Mouse (Mus musculus) thymus, postnatal 25 days (tissue): ENCODE measurements around the gene Peli2.

Experiments
- DNase-seq: peaks from one replicate; pipeline ENCODE4 v3.0.0; 2022

Gene Peli2

GRCm38 (mm10) chr14:48153865-48154511 lies 33.4 kb downstream of the Peli2 start:
- no peak for DNase-seq

- DNase-seq, result no peak
Observed at GRCm38 (mm10) chr14:48154641-48155040, 34.0 kb downstream of the Peli2 start.

- no peak for DNase-seq
Observed at GRCm38 (mm10) chr14:48155153-48155552, 34.5 kb downstream of the Peli2 start.

- DNase-seq, result no peak
Observed at GRCm38 (mm10) chr14:48157085-48157484, 36.5 kb downstream of the Peli2 start.

GRCm38 (mm10) chr14:48157835-48158234 lies 37.2 kb downstream of the Peli2 start:
- no peak for DNase-seq

- no peak for DNase-seq
Observed at GRCm38 (mm10) chr14:48159401-48159800, 38.8 kb downstream of the Peli2 start.

GRCm38 (mm10) chr14:48162446-48162845 lies 41.8 kb downstream of the Peli2 start:
- DNase-seq, result no peak

- DNase-seq, result no peak
Observed at GRCm38 (mm10) chr14:48164917-48165316, 44.3 kb downstream of the Peli2 start.

- DNase-seq, result no peak
Observed at GRCm38 (mm10) chr14:48166396-48166795, 45.8 kb downstream of the Peli2 start.

- DNase-seq, result no peak
Observed at GRCm38 (mm10) chr14:48167020-48167419, 46.4 kb downstream of the Peli2 start.

GRCm38 (mm10) chr14:48168116-48168515 lies 47.5 kb downstream of the Peli2 start:
- DNase-seq, result no peak

GRCm38 (mm10) chr14:48169970-48170369 lies 49.3 kb downstream of the Peli2 start:
- DNase-seq, result peak; percentile 34

GRCm38 (mm10) chr14:48171268-48171667 lies 50.6 kb downstream of the Peli2 start:
- DNase-seq, result no peak

GRCm38 (mm10) chr14:48172026-48172425 lies 51.4 kb downstream of the Peli2 start:
- DNase-seq, result no peak

GRCm38 (mm10) chr14:48172876-48173275 lies 52.3 kb downstream of the Peli2 start:
- no peak for DNase-seq

GRCm38 (mm10) chr14:48173840-48174239 lies 53.2 kb downstream of the Peli2 start:
- no peak for DNase-seq

GRCm38 (mm10) chr14:48174356-48174755 lies 53.7 kb downstream of the Peli2 start:
- DNase-seq, result no peak

- DNase-seq, result no peak
Observed at GRCm38 (mm10) chr14:48175115-48175514, 54.5 kb downstream of the Peli2 start.

- DNase-seq, result no peak
Observed at GRCm38 (mm10) chr14:48178304-48178995, 57.8 kb downstream of the Peli2 start.

GRCm38 (mm10) chr14:48179021-48179420 lies 58.4 kb downstream of the Peli2 start:
- no peak for DNase-seq

- DNase-seq, result no peak
Observed at GRCm38 (mm10) chr14:48186302-48186701, 65.7 kb downstream of the Peli2 start.

- no peak for DNase-seq
Observed at GRCm38 (mm10) chr14:48187100-48187499, 66.5 kb downstream of the Peli2 start.

GRCm38 (mm10) chr14:48189330-48189729 lies 68.7 kb downstream of the Peli2 start:
- no peak for DNase-seq

- no peak for DNase-seq
Observed at GRCm38 (mm10) chr14:48190946-48191345, 70.3 kb downstream of the Peli2 start.

- no peak for DNase-seq
Observed at GRCm38 (mm10) chr14:48191925-48192324, 71.3 kb downstream of the Peli2 start.
